Mouse (Mus musculus): ENCODE measurements around the gene Wnt2b. TPM values are rescaled to one million over a fixed set of nuclear protein-coding genes. Genes with fewer than 3 reads are reported as not detected.
A peak's percentile ranks its signal among the peaks of the same experiment; 100 is the strongest.

Gene Wnt2b
- 0.44 and 0.88 TPM in 2 replicates for polyA plus RNA-seq (2015; fragmentation: Nextera tagmentation; extraction: Ambion mirVana)

GRCm38 (mm10) chr3:104961066-104962059 lies at the start of gene Wnt2b:
Gene Wnt2b (minus strand): TSS chr3:104961921.
- no peaks in the 10 kb centered on the region for H3K4me1 ChIP-seq (ENCODE audit: insufficient read depth, low read depth, low read length)
- peak within 1 kb of the TSS; percentile 89 for H3K4me2 ChIP-seq (replicated peaks; ENCODE audit: low read depth, low read length)
- 0 out of 2 replicates have a peak within 1 kb of the TSS, but pooled peaks have one; percentile 12 for H3K9ac ChIP-seq (replicated peaks; ENCODE audit: low read depth)
- no peaks in the 10 kb centered on the region for H3K36me3 ChIP-seq (ENCODE audit: insufficient read depth, low read length)
- no peak for TF ChIP-seq CTCF (IDR thresholded peaks at IDR 0.05)
- no peak for TF ChIP-seq EP300 (IDR thresholded peaks at IDR 0.05)
- H3K4me3 ChIP-seq (ENCODE audit: low read depth, low read length) = peak within 1 kb of the TSS; percentile 51
- no peaks in the 10 kb centered on the region for H3K9me3 ChIP-seq (ENCODE audit: low read length)
- 4% methylated on average over 52 of the region's 87 CpGs for WGBS
- H3K27ac ChIP-seq (ENCODE audit: low read length) = no peak within 1 kb of the TSS
- DNase-seq (ENCODE audit: low spot score) = peak; percentile 49
- peaks cover 20% of the 10 kb centered on the region; the same call in 1 of the 2 replicates for H3K27me3 ChIP-seq (replicated peaks; ENCODE audit: insufficient read depth, low read length)
- peak; percentile 80 for ATAC-seq

- no peak overlapping the region for H3K9ac ChIP-seq (replicated peaks; ENCODE audit: low read depth)
- ATAC-seq = no peak
- peaks cover 12% of the 10 kb centered on the region; the same call in 1 of the 2 replicates for H3K4me1 ChIP-seq (ENCODE audit: insufficient read depth, low read depth, low read length)
- no peak overlapping the region for H3K27ac ChIP-seq (ENCODE audit: low read length)
- H3K27me3 ChIP-seq (replicated peaks; ENCODE audit: insufficient read depth, low read length) = no peaks in the 10 kb centered on the region
- H3K4me3 ChIP-seq (ENCODE audit: low read depth, low read length) = no peak overlapping the region
- peaks cover 32% of the 10 kb centered on the region for H3K36me3 ChIP-seq (ENCODE audit: insufficient read depth, low read length)
- DNase-seq (ENCODE audit: low spot score) = no peak
- WGBS = 86% methylated on average over 11 of the region's 11 CpGs
- TF ChIP-seq EP300 (IDR thresholded peaks at IDR 0.05) (no peak), CTCF (IDR thresholded peaks at IDR 0.05) (no peak)
- no peaks in the 10 kb centered on the region for H3K9me3 ChIP-seq (ENCODE audit: low read length)
- H3K4me2 ChIP-seq (replicated peaks; ENCODE audit: low read depth, low read length) = no peak overlapping the region
Observed at GRCm38 (mm10) chr3:105010681-105011339, 49.1 kb upstream of the Wnt2b start.

DNA sequence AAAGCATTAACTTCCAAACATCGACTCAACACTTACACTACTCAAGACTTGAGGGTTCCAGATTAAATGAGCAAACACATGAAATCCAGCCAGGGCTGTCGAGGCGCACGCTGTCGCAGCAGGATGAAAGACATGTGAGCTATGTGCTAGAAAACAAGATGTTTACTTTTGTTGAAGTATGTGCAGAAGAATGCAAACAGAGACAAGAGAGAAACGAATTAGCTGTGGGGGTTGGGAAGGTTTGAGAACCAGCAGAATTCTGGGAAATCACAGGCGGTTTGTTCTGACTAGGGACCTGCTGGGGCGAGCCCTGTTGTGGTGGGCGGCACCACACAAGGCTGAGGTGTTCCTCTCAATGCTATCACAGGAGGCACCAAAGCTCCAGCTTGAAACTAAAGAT lies 46.3 kb upstream of the Wnt2b start:
- TF ChIP-seq EP300 (IDR thresholded peaks at IDR 0.05) = peak; percentile 99
- peak; percentile 6; the same call in 1 of the 2 replicates for TF ChIP-seq CTCF (IDR thresholded peaks at IDR 0.05)
- Histone ChIP-seq H3K27ac (ENCODE audit: low read length) (peak overlapping the region; percentile 66), H3K4me1 (ENCODE audit: insufficient read depth, low read depth, low read length) (peaks cover 5% of the 10 kb centered on the region; the same call in 1 of the 2 replicates), H3K9me3 (ENCODE audit: low read length) (no peaks in the 10 kb centered on the region), H3K27me3 (replicated peaks; ENCODE audit: insufficient read depth, low read length) (no peaks in the 10 kb centered on the region), H3K36me3 (ENCODE audit: insufficient read depth, low read length) (peaks cover 48% of the 10 kb centered on the region), H3K9ac (replicated peaks; ENCODE audit: low read depth) (no peak overlapping the region), H3K4me2 (replicated peaks; ENCODE audit: low read depth, low read length) (no peak overlapping the region), H3K4me3 (ENCODE audit: low read depth, low read length) (no peak overlapping the region)
- peak; percentile 90 for DNase-seq (ENCODE audit: low spot score)
- peak; percentile 86 for ATAC-seq
- whole genome bisulfite sequencing = 40% methylated on average over 9 of the region's 9 CpGs

DNA sequence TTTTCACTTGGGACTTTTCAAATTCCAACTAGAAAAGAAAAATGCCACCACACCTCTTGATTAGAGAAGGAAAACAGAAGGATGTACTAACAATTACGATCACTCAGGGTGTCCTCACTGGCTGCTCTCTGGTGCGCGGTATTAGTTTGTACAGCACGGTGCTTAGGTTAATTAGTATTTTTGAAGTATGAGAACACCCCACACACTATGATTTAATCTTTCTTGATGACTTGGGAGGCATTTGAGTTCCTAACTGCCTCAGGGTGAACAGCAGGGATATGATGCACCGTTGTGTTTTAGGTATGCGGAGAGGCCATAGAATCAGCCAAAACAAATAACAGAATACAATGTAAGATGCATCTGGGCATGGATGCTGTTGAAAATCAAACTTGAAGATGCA lies 44.4 kb upstream of the Wnt2b start:
- TF ChIP-seq EP300 (IDR thresholded peaks at IDR 0.05) = no peak; the same call in 1 of the 2 replicates
- no peak for TF ChIP-seq CTCF (IDR thresholded peaks at IDR 0.05)
- H3K27me3 ChIP-seq (replicated peaks; ENCODE audit: insufficient read depth, low read length) = no peaks in the 10 kb centered on the region
- no peaks in the 10 kb centered on the region for H3K9me3 ChIP-seq (ENCODE audit: low read length)
- ATAC-seq (no peak), DNase-seq (ENCODE audit: low spot score) (no peak)
- WGBS = 83% methylated on average over 6 of the region's 6 CpGs
- peaks cover 53% of the 10 kb centered on the region for H3K36me3 ChIP-seq (ENCODE audit: insufficient read depth, low read length)
- H3K4me1 ChIP-seq (ENCODE audit: insufficient read depth, low read depth, low read length) = peaks cover 9% of the 10 kb centered on the region; the same call in 1 of the 2 replicates
- H3K4me3 ChIP-seq (ENCODE audit: low read depth, low read length) = no peak overlapping the region
- H3K27ac ChIP-seq (ENCODE audit: low read length) = 0 out of 2 replicates have a peak overlapping the region, but pooled peaks have one; percentile 54
- H3K4me2 ChIP-seq (replicated peaks; ENCODE audit: low read depth, low read length) = no peak overlapping the region
- no peak overlapping the region for H3K9ac ChIP-seq (replicated peaks; ENCODE audit: low read depth)

GRCm38 (mm10) chr3:105005561-105006065 lies 43.9 kb upstream of the Wnt2b start:
- ATAC-seq (no peak), DNase-seq (ENCODE audit: low spot score) (no peak)
- Histone ChIP-seq H3K4me3 (ENCODE audit: low read depth, low read length) (no peak overlapping the region), H3K36me3 (ENCODE audit: insufficient read depth, low read length) (peaks cover 50% of the 10 kb centered on the region), H3K4me1 (ENCODE audit: insufficient read depth, low read depth, low read length) (peaks cover 10% of the 10 kb centered on the region; the same call in 1 of the 2 replicates), H3K9ac (replicated peaks; ENCODE audit: low read depth) (no peak overlapping the region), H3K4me2 (replicated peaks; ENCODE audit: low read depth, low read length) (no peak overlapping the region), H3K9me3 (ENCODE audit: low read length) (no peaks in the 10 kb centered on the region), H3K27ac (ENCODE audit: low read length) (0 out of 2 replicates have a peak overlapping the region, but pooled peaks have one; percentile 54), H3K27me3 (replicated peaks; ENCODE audit: insufficient read depth, low read length) (no peaks in the 10 kb centered on the region)
- 65% methylated on average over 20 of the region's 20 CpGs for WGBS
- no peak for TF ChIP-seq EP300 (IDR thresholded peaks at IDR 0.05)
- no peak for TF ChIP-seq CTCF (IDR thresholded peaks at IDR 0.05)

Measured in lung, postnatal 0 days (tissue).